Mouse (Mus musculus) stomach, postnatal 0 days (tissue): Measurements from ENCODE around the gene Sptbn4.

Source experiments
- CTCF ChIP-seq: IDR thresholded peaks from 2 replicates; pipeline ENCODE4 v1.5.1; 2016; ENCODE audit warnings: antibody characterized with exemption, low read depth, mild to moderate bottlenecking, moderate library complexity
- EP300 ChIP-seq: optimal IDR thresholded peaks from 2 replicates; pipeline ENCODE3; 2016; ENCODE audit warnings: antibody characterized with exemption

DNA sequence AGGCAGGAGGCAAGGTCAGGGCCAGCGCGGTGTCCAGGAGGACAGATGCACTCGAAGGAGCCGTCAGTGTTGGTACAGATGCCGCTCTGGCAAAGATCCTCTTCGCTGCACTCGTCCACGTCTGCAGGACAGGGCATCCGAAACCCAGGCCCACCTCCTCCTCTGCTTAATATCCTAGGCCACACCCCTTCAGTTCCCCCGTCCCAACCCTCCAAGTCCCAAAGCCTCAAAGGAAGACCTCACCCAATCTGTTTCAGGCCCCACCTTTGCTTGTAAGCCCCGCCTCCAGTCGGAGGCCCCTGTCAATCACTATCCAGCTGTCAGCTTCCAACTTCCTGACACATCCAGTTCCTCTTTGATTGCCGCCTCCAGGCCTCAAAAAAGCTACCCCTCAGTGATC lies 125.2 kb downstream of the Sptbn4 start:
- TF ChIP-seq CTCF (no peak), EP300 (no peak)
